Mouse (Mus musculus): ENCODE results near the gene Plppr5. TPM values are rescaled to one million over a fixed set of nuclear protein-coding genes. Genes with fewer than 3 reads are reported as not detected.

Gene Plppr5
- polyA plus RNA-seq, 1 experiment = 0.62 TPM

- H3K27ac ChIP-seq (ENCODE audit: control insufficient read depth, insufficient read depth, low read depth, low read length) = no peak overlapping the region
- TF ChIP-seq POLR2A (IDR thresholded peaks at IDR 0.05; ENCODE audit: control insufficient read depth, low read depth, low read length) = no peak
- TF ChIP-seq CTCF (IDR thresholded peaks at IDR 0.05; ENCODE audit: control insufficient read depth, insufficient read depth, insufficient replicate concordance, low read depth, low read length) = no peak
- H3K4me1 ChIP-seq (ENCODE audit: control insufficient read depth, insufficient read depth, low read length) = no peaks in the 10 kb centered on the region
- no peaks in the 10 kb centered on the region for H3K36me3 ChIP-seq (ENCODE audit: control insufficient read depth, insufficient read depth, low read length)
- no peak overlapping the region for H3K4me3 ChIP-seq (ENCODE audit: control insufficient read depth, low read depth, low read length)
- H3K27me3 ChIP-seq (ENCODE audit: control insufficient read depth, insufficient read depth, low read length) = no peaks in the 10 kb centered on the region
Measured at GRCm38 (mm10) chr3:117628799-117629198, 54.2 kb downstream of the Plppr5 start.

- Histone ChIP-seq H3K27me3 (ENCODE audit: control insufficient read depth, insufficient read depth, low read length) (no peaks in the 10 kb centered on the region), H3K4me3 (ENCODE audit: control insufficient read depth, low read depth, low read length) (no peak overlapping the region), H3K36me3 (ENCODE audit: control insufficient read depth, insufficient read depth, low read length) (no peaks in the 10 kb centered on the region), H3K4me1 (ENCODE audit: control insufficient read depth, insufficient read depth, low read length) (no peaks in the 10 kb centered on the region), H3K27ac (ENCODE audit: control insufficient read depth, insufficient read depth, low read depth, low read length) (no peak overlapping the region)
- TF ChIP-seq CTCF (IDR thresholded peaks at IDR 0.05; ENCODE audit: control insufficient read depth, insufficient read depth, insufficient replicate concordance, low read depth, low read length) (no peak), POLR2A (IDR thresholded peaks at IDR 0.05; ENCODE audit: control insufficient read depth, low read depth, low read length) (no peak)
Measured at GRCm38 (mm10) chr3:117630332-117630731, 55.7 kb downstream of the Plppr5 start.

GRCm38 (mm10) chr3:117648612-117649011, 74.0 kb downstream of the Plppr5 start:
- TF ChIP-seq POLR2A (IDR thresholded peaks at IDR 0.05; ENCODE audit: control insufficient read depth, low read depth, low read length) (no peak), CTCF (IDR thresholded peaks at IDR 0.05; ENCODE audit: control insufficient read depth, insufficient read depth, insufficient replicate concordance, low read depth, low read length) (no peak)
- Histone ChIP-seq H3K27me3 (ENCODE audit: control insufficient read depth, insufficient read depth, low read length) (no peaks in the 10 kb centered on the region), H3K36me3 (ENCODE audit: control insufficient read depth, insufficient read depth, low read length) (no peaks in the 10 kb centered on the region), H3K27ac (ENCODE audit: control insufficient read depth, insufficient read depth, low read depth, low read length) (no peak overlapping the region), H3K4me3 (ENCODE audit: control insufficient read depth, low read depth, low read length) (no peak overlapping the region), H3K4me1 (ENCODE audit: control insufficient read depth, insufficient read depth, low read length) (no peaks in the 10 kb centered on the region)

GRCm38 (mm10) chr3:117664316-117664715, 89.7 kb downstream of the Plppr5 start:
- Histone ChIP-seq H3K4me3 (ENCODE audit: control insufficient read depth, low read depth, low read length) (no peak overlapping the region), H3K36me3 (ENCODE audit: control insufficient read depth, insufficient read depth, low read length) (no peaks in the 10 kb centered on the region), H3K4me1 (ENCODE audit: control insufficient read depth, insufficient read depth, low read length) (no peaks in the 10 kb centered on the region), H3K27me3 (ENCODE audit: control insufficient read depth, insufficient read depth, low read length) (no peaks in the 10 kb centered on the region), H3K27ac (ENCODE audit: control insufficient read depth, insufficient read depth, low read depth, low read length) (no peak overlapping the region)
- TF ChIP-seq CTCF (IDR thresholded peaks at IDR 0.05; ENCODE audit: control insufficient read depth, insufficient read depth, insufficient replicate concordance, low read depth, low read length) (no peak), POLR2A (IDR thresholded peaks at IDR 0.05; ENCODE audit: control insufficient read depth, low read depth, low read length) (no peak)

GRCm38 (mm10) chr3:117679189-117679588, 104.6 kb downstream of the Plppr5 start:
- no peaks in the 10 kb centered on the region for H3K27me3 ChIP-seq (ENCODE audit: control insufficient read depth, insufficient read depth, low read length)
- no peak overlapping the region for H3K27ac ChIP-seq (ENCODE audit: control insufficient read depth, insufficient read depth, low read depth, low read length)
- H3K4me3 ChIP-seq (ENCODE audit: control insufficient read depth, low read depth, low read length) = no peak overlapping the region
- H3K36me3 ChIP-seq (ENCODE audit: control insufficient read depth, insufficient read depth, low read length) = no peaks in the 10 kb centered on the region
- no peaks in the 10 kb centered on the region for H3K4me1 ChIP-seq (ENCODE audit: control insufficient read depth, insufficient read depth, low read length)
- TF ChIP-seq POLR2A (IDR thresholded peaks at IDR 0.05; ENCODE audit: control insufficient read depth, low read depth, low read length) (no peak), CTCF (IDR thresholded peaks at IDR 0.05; ENCODE audit: control insufficient read depth, insufficient read depth, insufficient replicate concordance, low read depth, low read length) (no peak)

- Histone ChIP-seq H3K4me3 (ENCODE audit: control insufficient read depth, low read depth, low read length) (no peak overlapping the region), H3K27ac (ENCODE audit: control insufficient read depth, insufficient read depth, low read depth, low read length) (no peak overlapping the region), H3K27me3 (ENCODE audit: control insufficient read depth, insufficient read depth, low read length) (no peaks in the 10 kb centered on the region), H3K4me1 (ENCODE audit: control insufficient read depth, insufficient read depth, low read length) (no peaks in the 10 kb centered on the region), H3K36me3 (ENCODE audit: control insufficient read depth, insufficient read depth, low read length) (no peaks in the 10 kb centered on the region)
- TF ChIP-seq POLR2A (IDR thresholded peaks at IDR 0.05; ENCODE audit: control insufficient read depth, low read depth, low read length) (no peak), CTCF (IDR thresholded peaks at IDR 0.05; ENCODE audit: control insufficient read depth, insufficient read depth, insufficient replicate concordance, low read depth, low read length) (no peak)
Measured at GRCm38 (mm10) chr3:117684640-117685039, 110.0 kb downstream of the Plppr5 start.

- H3K4me1 ChIP-seq (ENCODE audit: control insufficient read depth, insufficient read depth, low read length) = no peaks in the 10 kb centered on the region
- no peaks in the 10 kb centered on the region for H3K36me3 ChIP-seq (ENCODE audit: control insufficient read depth, insufficient read depth, low read length)
- no peak for TF ChIP-seq CTCF (IDR thresholded peaks at IDR 0.05; ENCODE audit: control insufficient read depth, insufficient read depth, insufficient replicate concordance, low read depth, low read length)
- TF ChIP-seq POLR2A (IDR thresholded peaks at IDR 0.05; ENCODE audit: control insufficient read depth, low read depth, low read length) = no peak
- H3K27me3 ChIP-seq (ENCODE audit: control insufficient read depth, insufficient read depth, low read length) = no peaks in the 10 kb centered on the region
- H3K27ac ChIP-seq (ENCODE audit: control insufficient read depth, insufficient read depth, low read depth, low read length) = no peak overlapping the region
- no peak overlapping the region for H3K4me3 ChIP-seq (ENCODE audit: control insufficient read depth, low read depth, low read length)
Measured at GRCm38 (mm10) chr3:117686036-117686435, 111.4 kb downstream of the Plppr5 start.

GRCm38 (mm10) chr3:117686648-117687047, 112.0 kb downstream of the Plppr5 start:
- no peaks in the 10 kb centered on the region for H3K36me3 ChIP-seq (ENCODE audit: control insufficient read depth, insufficient read depth, low read length)
- no peaks in the 10 kb centered on the region for H3K4me1 ChIP-seq (ENCODE audit: control insufficient read depth, insufficient read depth, low read length)
- no peak overlapping the region for H3K4me3 ChIP-seq (ENCODE audit: control insufficient read depth, low read depth, low read length)
- TF ChIP-seq CTCF (IDR thresholded peaks at IDR 0.05; ENCODE audit: control insufficient read depth, insufficient read depth, insufficient replicate concordance, low read depth, low read length) (no peak), POLR2A (IDR thresholded peaks at IDR 0.05; ENCODE audit: control insufficient read depth, low read depth, low read length) (no peak)
- H3K27me3 ChIP-seq (ENCODE audit: control insufficient read depth, insufficient read depth, low read length) = no peaks in the 10 kb centered on the region
- no peak overlapping the region for H3K27ac ChIP-seq (ENCODE audit: control insufficient read depth, insufficient read depth, low read depth, low read length)

Measured in testis, adult 2 months (tissue).